Mouse (Mus musculus): ENCODE data around the gene Zfp62. TPM values are rescaled to one million over a fixed set of nuclear protein-coding genes. Genes with fewer than 3 reads are reported as not detected.

Gene Zfp62
- polyA plus RNA-seq, 1 experiment: 0.38 TPM

GRCm38 (mm10) chr11:49248226-49248973, 45.3 kb downstream of the Zfp62 start:
- TF ChIP-seq POLR2A (IDR thresholded peaks at IDR 0.05; ENCODE audit: low read depth, low read length) (no peak), CTCF (IDR thresholded peaks at IDR 0.05; ENCODE audit: extremely low read depth, insufficient read length, insufficient replicate concordance, low read depth, low read length) (no peak)
- peaks cover 41% of the 10 kb centered on the region for H3K4me1 ChIP-seq (ENCODE audit: control insufficient read depth, insufficient read depth, insufficient read length, low read length)
- H3K27me3 ChIP-seq (ENCODE audit: control insufficient read depth, insufficient read depth, low read length): no peaks in the 10 kb centered on the region
- H3K27ac ChIP-seq (ENCODE audit: insufficient read depth, low read depth, low read length): peak overlapping the region; percentile 97
- peaks cover 8% of the 10 kb centered on the region for H3K36me3 ChIP-seq (ENCODE audit: control insufficient read depth, insufficient read depth, low read length)
- WGBS: 30% methylated on average over 6 of the region's 6 CpGs
- H3K4me3 ChIP-seq (ENCODE audit: low read depth, low read length): peak overlapping the region; percentile 5

- Histone ChIP-seq H3K27ac (ENCODE audit: insufficient read depth, low read depth, low read length) (peak overlapping the region; percentile 97), H3K36me3 (ENCODE audit: control insufficient read depth, insufficient read depth, low read length) (peaks cover 15% of the 10 kb centered on the region), H3K4me3 (ENCODE audit: low read depth, low read length) (peak overlapping the region; percentile 24), H3K27me3 (ENCODE audit: control insufficient read depth, insufficient read depth, low read length) (no peaks in the 10 kb centered on the region), H3K4me1 (ENCODE audit: control insufficient read depth, insufficient read depth, insufficient read length, low read length) (peaks cover 41% of the 10 kb centered on the region)
- WGBS: 40% methylated on average over 6 of the region's 6 CpGs
- TF ChIP-seq POLR2A (IDR thresholded peaks at IDR 0.05; ENCODE audit: low read depth, low read length): no peak
- no peak for TF ChIP-seq CTCF (IDR thresholded peaks at IDR 0.05; ENCODE audit: extremely low read depth, insufficient read length, insufficient replicate concordance, low read depth, low read length)
These were observed 46.0 kb downstream of the Zfp62 start for GRCm38 (mm10) chr11:49248974-49249700.

DNA sequence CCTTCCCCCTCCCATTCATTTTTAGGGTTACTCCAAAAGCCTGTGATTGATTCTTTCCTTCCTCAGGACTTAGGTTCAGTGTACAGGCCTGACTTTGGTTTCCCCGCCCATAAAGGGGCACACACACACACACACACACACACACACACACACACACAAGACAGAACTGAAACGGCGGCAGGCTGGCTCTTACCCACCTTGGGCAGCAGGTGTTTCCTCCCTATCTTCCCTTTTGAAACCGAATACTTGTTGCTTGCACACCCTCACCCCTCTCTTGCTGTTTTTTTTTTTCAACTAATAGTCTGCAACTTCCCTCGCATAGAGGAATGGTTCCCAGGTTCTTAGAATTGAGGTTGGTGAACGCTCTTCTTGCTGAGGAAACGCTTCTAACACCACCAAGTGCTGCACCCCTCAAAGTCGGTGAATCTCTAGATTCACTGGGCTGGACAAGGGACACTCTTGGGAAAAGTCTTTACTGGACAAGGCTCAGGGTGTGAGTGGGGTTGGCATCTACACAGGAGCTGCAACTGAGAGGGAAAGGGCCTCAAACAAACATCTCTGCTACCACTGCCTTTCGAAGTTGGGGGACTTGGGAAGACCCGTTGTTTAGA, 46.8 kb downstream of the Zfp62 start:
- peak overlapping the region; percentile 76 for H3K4me3 ChIP-seq (ENCODE audit: low read depth, low read length)
- WGBS: 5% methylated on average over 10 of the region's 10 CpGs
- H3K36me3 ChIP-seq (ENCODE audit: control insufficient read depth, insufficient read depth, low read length): peaks cover 19% of the 10 kb centered on the region
- no peaks in the 10 kb centered on the region for H3K27me3 ChIP-seq (ENCODE audit: control insufficient read depth, insufficient read depth, low read length)
- no peak for TF ChIP-seq CTCF (IDR thresholded peaks at IDR 0.05; ENCODE audit: extremely low read depth, insufficient read length, insufficient replicate concordance, low read depth, low read length)
- no peak for TF ChIP-seq POLR2A (IDR thresholded peaks at IDR 0.05; ENCODE audit: low read depth, low read length)
- H3K27ac ChIP-seq (ENCODE audit: insufficient read depth, low read depth, low read length): peak overlapping the region; percentile 97
- H3K4me1 ChIP-seq (ENCODE audit: control insufficient read depth, insufficient read depth, insufficient read length, low read length): peaks cover 38% of the 10 kb centered on the region

GRCm38 (mm10) chr11:49250422-49251379, 47.6 kb downstream of the Zfp62 start:
- Histone ChIP-seq H3K4me3 (ENCODE audit: low read depth, low read length) (peak overlapping the region; percentile 76), H3K4me1 (ENCODE audit: control insufficient read depth, insufficient read depth, insufficient read length, low read length) (peaks cover 35% of the 10 kb centered on the region), H3K27me3 (ENCODE audit: control insufficient read depth, insufficient read depth, low read length) (no peaks in the 10 kb centered on the region), H3K27ac (ENCODE audit: insufficient read depth, low read depth, low read length) (peak overlapping the region; percentile 97), H3K36me3 (ENCODE audit: control insufficient read depth, insufficient read depth, low read length) (peaks cover 24% of the 10 kb centered on the region)
- WGBS: 1% methylated on average over 45 of the region's 45 CpGs
- peak; percentile 96 for TF ChIP-seq POLR2A (IDR thresholded peaks at IDR 0.05; ENCODE audit: low read depth, low read length)
- peak; percentile 30; the same call in 1 of the 2 replicates for TF ChIP-seq CTCF (IDR thresholded peaks at IDR 0.05; ENCODE audit: extremely low read depth, insufficient read length, insufficient replicate concordance, low read depth, low read length)

- Histone ChIP-seq H3K27ac (ENCODE audit: insufficient read depth, low read depth, low read length) (peak overlapping the region; percentile 97), H3K4me1 (ENCODE audit: control insufficient read depth, insufficient read depth, insufficient read length, low read length) (peaks cover 35% of the 10 kb centered on the region)
These were observed 48.3 kb downstream of the Zfp62 start for GRCm38 (mm10) chr11:49251380-49251761.

DNA sequence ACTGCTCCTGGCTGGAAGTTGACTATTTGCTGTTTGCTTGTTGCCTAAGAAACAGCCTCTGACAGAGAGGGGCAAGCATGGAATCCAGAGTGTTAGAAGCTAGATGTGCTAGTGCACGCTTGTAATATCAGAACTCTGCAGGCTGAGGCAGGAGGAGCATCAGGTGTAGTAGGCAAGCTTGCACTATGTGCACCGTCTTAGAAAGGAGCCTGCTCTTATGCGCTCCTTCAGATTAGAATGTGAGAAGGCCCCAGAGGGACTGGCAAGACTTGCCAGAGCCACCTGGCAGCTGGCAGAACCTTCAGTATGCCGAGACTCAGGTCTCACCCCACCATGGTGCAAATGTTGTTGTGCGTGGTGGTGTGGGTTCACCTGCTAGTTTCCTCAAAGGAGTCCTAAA, 49.0 kb downstream of the Zfp62 start:
- TF ChIP-seq CTCF (IDR thresholded peaks at IDR 0.05; ENCODE audit: extremely low read depth, insufficient read length, insufficient replicate concordance, low read depth, low read length) (no peak), POLR2A (IDR thresholded peaks at IDR 0.05; ENCODE audit: low read depth, low read length) (no peak)
- WGBS: 73% methylated on average over 5 of the region's 5 CpGs
- peak overlapping the region; percentile 24 for H3K4me3 ChIP-seq (ENCODE audit: low read depth, low read length)

More at GRCm38 (mm10) chr11:49251380-49251761, 48.3 kb downstream of the Zfp62 start:
- Histone ChIP-seq H3K36me3 (ENCODE audit: control insufficient read depth, insufficient read depth, low read length) (peaks cover 26% of the 10 kb centered on the region), H3K4me3 (ENCODE audit: low read depth, low read length) (peak overlapping the region; percentile 76; the same call in 1 of the 2 replicates), H3K27me3 (ENCODE audit: control insufficient read depth, insufficient read depth, low read length) (no peaks in the 10 kb centered on the region)
- WGBS: 45% methylated on average over 7 of the region's 7 CpGs
- TF ChIP-seq POLR2A (IDR thresholded peaks at IDR 0.05; ENCODE audit: low read depth, low read length): no peak
- no peak for TF ChIP-seq CTCF (IDR thresholded peaks at IDR 0.05; ENCODE audit: extremely low read depth, insufficient read length, insufficient replicate concordance, low read depth, low read length)

More for the DNA sequence above, 49.0 kb downstream of the Zfp62 start:
- Histone ChIP-seq H3K27ac (ENCODE audit: insufficient read depth, low read depth, low read length) (no peak overlapping the region), H3K36me3 (ENCODE audit: control insufficient read depth, insufficient read depth, low read length) (peaks cover 27% of the 10 kb centered on the region), H3K27me3 (ENCODE audit: control insufficient read depth, insufficient read depth, low read length) (no peaks in the 10 kb centered on the region), H3K4me1 (ENCODE audit: control insufficient read depth, insufficient read depth, insufficient read length, low read length) (peaks cover 33% of the 10 kb centered on the region)

Data from small intestine, adult 2 months (tissue).